Mouse (Mus musculus) megakaryocyte, embryonic 14.5 days (primary cell): ENCODE results near the gene Sh3bgrl2.

Experiments used
- FLI1 ChIP-seq: IDR thresholded peaks from 2 replicates; pipeline ENCODE4 v1.6.1; 2012; ENCODE audit warnings: low read length, inconsistent platforms, mixed read lengths
- GATA1 ChIP-seq: IDR thresholded peaks from 3 replicates; pipeline ENCODE4 v1.6.1; 2012; ENCODE audit warnings: mixed read lengths, low read length, inconsistent platforms, borderline replicate concordance

DNA sequence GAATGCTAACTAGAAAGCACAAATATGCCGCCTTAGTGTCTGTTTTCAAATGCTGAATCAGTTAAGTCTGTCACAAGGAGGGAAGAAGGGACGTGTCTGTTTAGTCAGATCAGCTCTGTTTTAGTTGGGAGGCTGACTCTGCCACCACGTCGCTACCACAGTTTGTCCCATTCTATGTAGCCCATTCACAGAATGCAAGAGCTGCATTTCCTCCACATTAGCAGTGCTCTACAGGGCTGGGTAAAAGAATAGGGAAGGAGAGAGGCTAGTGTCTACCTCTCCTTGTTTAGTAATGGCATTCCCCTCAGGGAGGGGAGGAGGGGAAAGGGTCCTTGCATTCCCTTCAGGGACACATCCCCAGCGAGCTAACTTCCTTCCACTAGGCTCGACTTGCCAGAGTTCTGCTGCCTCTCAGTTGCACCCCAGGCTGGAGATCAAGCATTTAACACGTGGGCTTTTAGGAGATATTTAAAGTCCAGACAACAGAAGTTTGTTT lies 68.5 kb downstream of the Sh3bgrl2 start:
- no peak for TF ChIP-seq GATA1
- no peak for TF ChIP-seq FLI1
